ENCODE assay signal across 26 mouse cellular contexts in the genomic region with DNA sequence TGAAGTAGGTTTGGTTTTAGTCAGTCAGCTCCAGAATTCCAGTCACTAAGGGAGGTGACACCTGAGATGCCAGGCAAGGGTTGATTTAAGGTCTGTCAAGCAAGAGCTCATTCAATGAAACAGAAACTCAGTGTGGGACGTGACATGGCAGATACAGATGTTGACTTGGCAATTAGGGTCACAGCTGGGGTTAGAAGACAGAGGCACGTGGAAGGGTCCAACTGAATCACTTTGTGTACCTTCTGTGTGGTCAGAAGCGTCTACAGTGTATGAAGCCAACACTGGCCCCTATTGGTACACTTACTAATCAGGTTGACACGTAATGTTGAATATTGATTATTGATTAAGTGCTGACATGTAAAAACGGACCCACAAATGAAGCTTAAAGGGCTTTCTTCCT. TPM values are rescaled to one million over a fixed set of nuclear protein-coding genes. Genes with fewer than 3 reads are reported as not detected.
DNase-seq lines count a peak whose midpoint lies in the region; ATAC-seq and TF ChIP-seq lines count a peak whose summit lies in the region.
"Had no signal": no experiment of that assay in that cellular context is flagged by ENCODE, and none has a peak within 500 bp of the region (broad histone marks: within the 10 kb centered on the region; RNA-seq: fewer than 3 reads in every experiment).

No protein-coding gene starts in this region.

- no peak for TF ChIP-seq RAD21 in CH12.LX (IDR thresholded peaks at IDR 0.05; ENCODE audit: low read depth, low read length)

- H3K79me2 ChIP-seq in liver, adult 2 months (ENCODE audit: control insufficient read depth, insufficient read depth, low read length), result no peaks in the 10 kb centered on the region
- H3K79me2 ChIP-seq in CH12.LX (replicated peaks; ENCODE audit: control insufficient read depth, extremely low read depth, insufficient read depth, poor library complexity, severe bottlenecking), result no peaks in the 10 kb centered on the region

- H3K27me3 ChIP-seq in heart, embryonic 10.5 days (ENCODE audit: insufficient read depth, poor library complexity, severe bottlenecking), result no peaks in the 10 kb centered on the region
- no peaks in the 10 kb centered on the region for H3K27me3 ChIP-seq in heart, embryonic 11.5 days (ENCODE audit: control insufficient read depth, insufficient read depth, low read length)
- H3K27me3 ChIP-seq in kidney, embryonic 15.5 days, result no peaks in the 10 kb centered on the region
- H3K27me3 ChIP-seq in liver, adult 2 months (ENCODE audit: control insufficient read depth, insufficient read depth, low read length), result no peaks in the 10 kb centered on the region
- no peaks in the 10 kb centered on the region for H3K27me3 ChIP-seq in liver, embryonic 11.5 days (replicated peaks; ENCODE audit: control insufficient read depth, insufficient read depth, low read length)
- no peaks in the 10 kb centered on the region for H3K27me3 ChIP-seq in CH12.LX (replicated peaks)
- H3K27me3 ChIP-seq: embryonic facial prominence, embryonic 12.5 days; forebrain, embryonic 15.5 days; Patski had no signal

- peak; percentile 13 for DNase-seq in heart, embryonic 10.5 days (ENCODE audit: low spot score)
- DNase-seq in kidney, postnatal 36 days, result no peak
- peak; percentile 78 for DNase-seq in liver, adult 2 months (ENCODE audit: extremely low read depth, low read depth, low spot score)
- no peak for DNase-seq in liver, embryonic 11.5 days (ENCODE audit: low spot score)
- DNase-seq in CH12.LX (ENCODE audit: extremely low read depth), result no peak
- no peak for DNase-seq in left cerebral cortex, adult 9 months (ENCODE audit: low spot score in 2 of 2)
- DNase-seq: adrenal gland, adult 8-10 months; adrenal gland, postnatal 14 days; adrenal gland, postnatal 36 days; cerebellum, adult 11-12 months; cerebellum, adult 2 months; cerebellum, adult 9-10 months; cerebellum, postnatal 10 days; cerebellum, postnatal 25 days had no signal

- no peak overlapping the region for H3K4me2 ChIP-seq in heart, embryonic 11.5 days
- no peak overlapping the region for H3K4me2 ChIP-seq in kidney, embryonic 15.5 days
- no peak overlapping the region for H3K4me2 ChIP-seq in liver, embryonic 11.5 days
- 0 out of 2 replicates have a peak overlapping the region, but pooled peaks have one; percentile 6 for H3K4me2 ChIP-seq in CH12.LX (ENCODE audit: insufficient read depth, low read depth, poor library complexity, severe bottlenecking)
- H3K4me2 ChIP-seq: embryonic facial prominence, embryonic 12.5 days; forebrain, embryonic 13.5 days; forebrain, embryonic 15.5 days had no signal

- TF ChIP-seq POLR2A in liver, adult 2 months (IDR thresholded peaks at IDR 0.05; ENCODE audit: extremely low read depth, insufficient read depth, low read length), result no peak
- TF ChIP-seq POLR2A in CH12.LX (IDR thresholded peaks at IDR 0.05; ENCODE audit: low read depth, low read length), result no peak

- in situ Hi-C loops in CH12.LX (cut with MboI; ENCODE audit: low pct_ligation_motif_present, low pct_unique_long_range_greater_than_20kb, low sequenced_read_pairs), result no loop called here

- no peaks in the 10 kb centered on the region for H3K9me3 ChIP-seq in heart, embryonic 10.5 days
- no peaks in the 10 kb centered on the region for H3K9me3 ChIP-seq in heart, embryonic 11.5 days (replicated peaks; ENCODE audit: control insufficient read depth, low read length)
- H3K9me3 ChIP-seq in kidney, embryonic 15.5 days (replicated peaks), result no peaks in the 10 kb centered on the region
- H3K9me3 ChIP-seq in liver, embryonic 11.5 days (ENCODE audit: control insufficient read depth, low read length), result no peaks in the 10 kb centered on the region
- no peaks in the 10 kb centered on the region for H3K9me3 ChIP-seq in CH12.LX (replicated peaks; ENCODE audit: low read length)
- H3K9me3 ChIP-seq: embryonic facial prominence, embryonic 10.5 days; embryonic facial prominence, embryonic 12.5 days; forebrain, embryonic 13.5 days; forebrain, embryonic 15.5 days; G1E had no signal

- no peak overlapping the region for H3K4me3 ChIP-seq in heart, embryonic 10.5 days
- H3K4me3 ChIP-seq in heart, embryonic 11.5 days (ENCODE audit: low read depth, low read length), result no peak overlapping the region
- no peak overlapping the region for H3K4me3 ChIP-seq in kidney, embryonic 15.5 days (replicated peaks)
- no peak overlapping the region for H3K4me3 ChIP-seq in liver, adult 2 months (ENCODE audit: insufficient read depth, low read depth, low read length)
- no peak overlapping the region for H3K4me3 ChIP-seq in liver, embryonic 11.5 days (ENCODE audit: low read depth, low read length)
- H3K4me3 ChIP-seq in CH12.LX (replicated peaks in 1 of 3; ENCODE audit: low read depth in 2 of 3, low read length in 2 of 3, poor library complexity in 1 of 3), result no peak overlapping the region
- H3K4me3 ChIP-seq: embryonic facial prominence, embryonic 10.5 days; embryonic facial prominence, embryonic 12.5 days; forebrain, embryonic 13.5 days; forebrain, embryonic 15.5 days had no signal

- H3K4me1 ChIP-seq in heart, embryonic 10.5 days, result no peaks in the 10 kb centered on the region
- no peaks in the 10 kb centered on the region for H3K4me1 ChIP-seq in heart, embryonic 11.5 days (ENCODE audit: control insufficient read depth, insufficient read depth, low read length)
- H3K4me1 ChIP-seq in kidney, embryonic 15.5 days, result no peaks in the 10 kb centered on the region
- peaks cover 7% of the 10 kb centered on the region; the same call in 1 of the 2 replicates for H3K4me1 ChIP-seq in liver, adult 2 months (ENCODE audit: control insufficient read depth, insufficient read depth, low read length)
- no peaks in the 10 kb centered on the region for H3K4me1 ChIP-seq in liver, embryonic 11.5 days (replicated peaks; ENCODE audit: control insufficient read depth, insufficient read depth, low read length)
- H3K4me1 ChIP-seq in CH12.LX (ENCODE audit: control insufficient read depth in 1 of 2, insufficient read depth in 2 of 2), result no peaks in the 10 kb centered on the region; a peak in 1 of 4 replicates
- H3K4me1 ChIP-seq: embryonic facial prominence, embryonic 10.5 days; embryonic facial prominence, embryonic 12.5 days; forebrain, embryonic 13.5 days; forebrain, embryonic 15.5 days had no signal

- WGBS in heart, embryonic 10.5 days, result 63% methylated on average over 5 of the region's 5 CpGs
- WGBS in heart, embryonic 11.5 days (ENCODE audit: insufficient replicate concordance), result 55% methylated on average over 5 of the region's 5 CpGs
- WGBS in kidney, embryonic 15.5 days, result 40% methylated on average over 5 of the region's 5 CpGs
- 22% methylated on average over 5 of the region's 5 CpGs for WGBS in liver, adult 2 months
- WGBS in liver, embryonic 11.5 days, result 56% methylated on average over 5 of the region's 5 CpGs

- no peaks in the 10 kb centered on the region for H3K36me3 ChIP-seq in heart, embryonic 10.5 days
- no peaks in the 10 kb centered on the region for H3K36me3 ChIP-seq in heart, embryonic 11.5 days (ENCODE audit: control insufficient read depth, insufficient read depth, low read length)
- H3K36me3 ChIP-seq in kidney, embryonic 15.5 days, result no peaks in the 10 kb centered on the region
- H3K36me3 ChIP-seq in liver, adult 2 months (ENCODE audit: control insufficient read depth, insufficient read depth, low read length), result no peaks in the 10 kb centered on the region
- H3K36me3 ChIP-seq in liver, embryonic 11.5 days (ENCODE audit: control insufficient read depth, insufficient read depth, low read length), result no peaks in the 10 kb centered on the region
- H3K36me3 ChIP-seq in CH12.LX (replicated peaks in 1 of 2; ENCODE audit: control insufficient read depth in 1 of 2, insufficient read depth in 1 of 2, low read length in 1 of 2), result no peaks in the 10 kb centered on the region
- H3K36me3 ChIP-seq: embryonic facial prominence, embryonic 10.5 days; embryonic facial prominence, embryonic 12.5 days; forebrain, embryonic 15.5 days; G1E had no signal

- no peak overlapping the region for H3K27ac ChIP-seq in heart, embryonic 10.5 days
- no peak overlapping the region for H3K27ac ChIP-seq in heart, embryonic 11.5 days (ENCODE audit: low read depth, low read length)
- H3K27ac ChIP-seq in kidney, embryonic 15.5 days, result no peak overlapping the region
- no peak overlapping the region for H3K27ac ChIP-seq in liver, adult 2 months (replicated peaks; ENCODE audit: insufficient read depth, low read depth, low read length)
- H3K27ac ChIP-seq in liver, embryonic 11.5 days (ENCODE audit: low read depth, low read length), result no peak overlapping the region
- no peak overlapping the region for H3K27ac ChIP-seq in CH12.LX (ENCODE audit: insufficient read depth, low read depth)
- H3K27ac ChIP-seq: embryonic facial prominence, embryonic 10.5 days; embryonic facial prominence, embryonic 12.5 days; forebrain, embryonic 13.5 days; forebrain, embryonic 15.5 days had no signal

- ATAC-seq in heart, embryonic 11.5 days (replicated peaks; ENCODE audit: insufficient number of reproducible peaks, low FRiP score, low TSS enrichment), result no peak
- 0 out of 2 replicates have a peak, but pooled peaks have one; percentile 43 for ATAC-seq in kidney, embryonic 15.5 days (replicated peaks; ENCODE audit: low FRiP score)
- ATAC-seq in liver, embryonic 11.5 days (replicated peaks; ENCODE audit: low FRiP score), result no peak
- ATAC-seq: activated CD4-positive, CD25-positive, alpha-beta regulatory T cell, adult 4 months; forebrain, embryonic 13.5 days; forebrain, embryonic 15.5 days; Patski had no signal

- no peak overlapping the region for H3K9ac ChIP-seq in heart, embryonic 11.5 days (ENCODE audit: low read depth, low read length)
- H3K9ac ChIP-seq in kidney, embryonic 15.5 days, result no peak overlapping the region
- no peak overlapping the region for H3K9ac ChIP-seq in liver, adult 2 months (ENCODE audit: low read depth, low read length)
- no peak overlapping the region for H3K9ac ChIP-seq in liver, embryonic 11.5 days (ENCODE audit: low read depth, low read length)
- H3K9ac ChIP-seq in CH12.LX (ENCODE audit: insufficient read depth, low read depth), result no peak overlapping the region
- H3K9ac ChIP-seq: embryonic facial prominence, embryonic 12.5 days; forebrain, embryonic 13.5 days; forebrain, embryonic 15.5 days had no signal

- dilution Hi-C loops in CH12.LX (cut with MboI; ENCODE audit: extremely low pct_ligation_motif_present, extremely low pct_unique_long_range_greater_than_20kb, low sequenced_read_pairs), result no loop called here

- TF ChIP-seq EP300 in CH12.LX (IDR thresholded peaks at IDR 0.05; ENCODE audit: low read length), result no peak

- TF ChIP-seq CTCF in liver, adult 2 months (IDR thresholded peaks at IDR 0.05; ENCODE audit: low read depth, low read length), result no peak
- TF ChIP-seq CTCF in CH12.LX (conservative IDR thresholded peaks at IDR 0.05 in 1 of 2, IDR thresholded peaks at IDR 0.05 in 1 of 2; ENCODE audit: low read depth in 2 of 2, low read length in 2 of 2), result no peak

RNA-seq across cellular contexts. Expression of a gene that starts 44.6 kb away (rescaled TPM):
- not detected in 2 replicates for polyA plus RNA-seq in heart, embryonic 10.5 days (2016; fragmentation: Nextera tagmentation; extraction: Ambion mirVana)
- polyA plus RNA-seq in heart, embryonic 11.5 days (2014; fragmentation: Nextera tagmentation; extraction: Ambion mirVana), result not detected in 2 replicates
- polyA plus RNA-seq in kidney, embryonic 15.5 days (2015; fragmentation: Nextera tagmentation; extraction: Ambion mirVana), result not detected in 2 replicates
- total RNA-seq in liver, adult 2 months (2014; rRNA removed), result 0.65 and 1.3 TPM in 2 replicates
- polyA plus RNA-seq in liver, adult 2 months (2012; rRNA removed), result 0.98 and 1.5 TPM in 2 replicates
- polyA plus RNA-seq in liver, embryonic 11.5 days (2014; fragmentation: Nextera tagmentation; extraction: Ambion mirVana), result 0.05 TPM in 1 of 2 replicates, not detected in the other
- not detected in 2 replicates for total RNA-seq in CH12.LX (2012; rRNA removed)
- total RNA-seq in CH12.LX (2014; rRNA removed), result not detected in 2 replicates
- polyA plus RNA-seq in CH12.LX (2012; ENCODE audit: insufficient read length, low read depth), result not detected in 2 replicates
- polyA plus RNA-seq: activated CD4-positive, CD25-positive, alpha-beta regulatory T cell, adult 4 months; cerebellum, adult 2 months; cortical plate, adult 2 months; embryonic facial prominence, embryonic 10.5 days; embryonic facial prominence, embryonic 12.5 days; embryonic facial prominence, embryonic 14.5 days; forebrain, embryonic 11.5 days; forebrain, embryonic 13.5 days; forebrain, embryonic 15.5 days; G1E had no signal

Comparison
In these comparisons a context has a peak if more than half of its experiments do, and no peak if none do; other contexts are left out.
1. DNase-seq: peak in heart, embryonic 10.5 days (single experiment) and liver, adult 2 months (single experiment); none in kidney, postnatal 36 days (0 of 2), liver, embryonic 11.5 days (single experiment), CH12.LX (single experiment) and left cerebral cortex, adult 9 months (0 of 2).